Mouse (Mus musculus): ENCODE results near the gene Chpf2.
"Not testable (repeated sequence)": the region's sequence is repeated elsewhere in the genome, so short reads cannot be mapped to it uniquely, and the experiment has no call there.

Gene Chpf2

DNA sequence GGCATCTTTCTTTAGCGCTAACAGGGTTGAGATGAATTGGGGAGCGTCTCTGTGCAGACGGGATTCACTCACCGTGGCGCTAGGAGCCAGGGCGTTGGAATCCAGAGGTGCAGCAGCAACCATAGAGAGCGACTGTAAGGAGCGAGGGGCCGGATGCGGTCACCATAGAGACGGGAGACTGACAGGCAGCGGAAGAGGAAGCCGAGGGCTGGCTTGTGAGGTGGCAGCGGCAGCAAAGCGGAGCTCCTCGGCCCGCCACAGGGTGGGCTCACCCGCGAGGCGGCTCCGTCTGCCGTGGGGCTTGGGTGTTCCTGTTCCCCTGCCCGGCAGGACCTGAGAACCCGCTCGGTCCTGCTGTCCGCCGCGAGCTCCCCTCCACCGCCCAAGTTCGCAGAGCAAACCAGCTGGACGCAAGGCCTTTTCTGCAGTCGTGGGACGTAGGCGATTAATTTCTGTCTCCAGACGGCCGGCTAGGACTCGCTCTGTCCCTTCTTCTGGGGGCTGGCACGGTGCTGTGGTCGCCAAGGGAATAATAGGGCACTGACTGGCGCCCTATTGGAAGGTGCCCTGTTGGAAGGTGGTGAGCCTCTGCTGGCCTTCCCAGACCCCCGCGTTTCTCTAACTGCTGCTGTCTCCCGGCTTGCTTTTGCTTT, at the start of gene Chpf2:
Chpf2 (plus strand) TSS at position 195 of the 653 bp plus-strand sequence.
- peak; percentile 82 for DNase-seq (ENCODE audit: inconsistent ontology term)

DNA sequence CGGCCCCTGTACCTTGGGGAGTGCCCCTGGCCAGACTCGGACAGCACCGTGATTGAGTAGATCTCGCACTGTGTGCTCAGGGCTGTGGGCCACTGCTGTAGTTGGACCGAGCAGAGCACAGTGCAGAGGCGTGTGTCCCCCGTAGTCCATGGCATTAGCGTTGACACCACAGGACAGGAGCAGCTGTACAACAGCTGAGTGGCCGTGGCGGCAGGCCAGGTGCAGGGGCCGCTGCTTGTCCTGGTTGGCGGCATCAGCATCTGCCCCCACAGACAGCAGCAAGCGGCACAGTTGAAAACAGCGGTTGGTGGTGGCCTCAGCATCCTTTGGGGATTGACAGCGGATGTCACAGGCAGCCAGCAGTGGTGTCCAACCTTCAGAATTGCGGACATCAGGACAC, 48.9 kb upstream of the Chpf2 start:
- DNase-seq (ENCODE audit: inconsistent ontology term): no peak

DNA sequence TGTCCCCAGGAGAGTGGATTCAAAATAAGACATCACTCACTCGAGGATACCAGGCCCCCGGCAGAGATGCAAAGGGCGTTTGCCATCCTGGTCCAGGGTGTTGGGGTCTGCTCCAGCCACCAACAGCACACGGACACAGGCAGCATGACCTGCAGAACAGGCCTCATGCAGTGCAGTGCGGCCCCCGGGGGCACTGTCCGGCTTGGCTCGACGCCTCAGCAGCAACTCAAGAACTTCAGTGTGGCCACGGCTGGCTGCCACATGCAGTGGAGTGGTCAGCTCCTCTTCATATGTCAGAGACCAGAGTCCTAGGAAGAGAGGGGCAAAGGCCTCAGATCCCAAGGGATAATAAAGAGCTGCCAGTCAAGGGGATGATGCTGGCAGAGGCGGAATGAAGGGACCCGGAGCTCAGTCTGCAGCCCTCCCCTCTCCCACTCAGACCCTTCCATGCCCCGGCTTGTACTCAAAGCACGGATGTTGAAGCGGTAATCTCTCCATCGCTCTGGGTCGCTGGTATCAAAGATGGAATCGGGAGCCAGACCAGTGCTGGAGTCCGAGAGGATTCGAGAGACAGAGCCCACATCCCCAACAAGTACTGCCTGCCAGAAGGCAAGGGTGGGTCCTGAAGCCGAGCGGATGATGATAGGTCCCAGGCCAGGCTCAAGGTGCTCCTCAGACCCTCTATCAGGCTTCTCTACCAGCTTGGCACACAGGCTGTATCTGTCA, 46.8 kb upstream of the Chpf2 start:
- DNase-seq (ENCODE audit: inconsistent ontology term): no peak

DNA sequence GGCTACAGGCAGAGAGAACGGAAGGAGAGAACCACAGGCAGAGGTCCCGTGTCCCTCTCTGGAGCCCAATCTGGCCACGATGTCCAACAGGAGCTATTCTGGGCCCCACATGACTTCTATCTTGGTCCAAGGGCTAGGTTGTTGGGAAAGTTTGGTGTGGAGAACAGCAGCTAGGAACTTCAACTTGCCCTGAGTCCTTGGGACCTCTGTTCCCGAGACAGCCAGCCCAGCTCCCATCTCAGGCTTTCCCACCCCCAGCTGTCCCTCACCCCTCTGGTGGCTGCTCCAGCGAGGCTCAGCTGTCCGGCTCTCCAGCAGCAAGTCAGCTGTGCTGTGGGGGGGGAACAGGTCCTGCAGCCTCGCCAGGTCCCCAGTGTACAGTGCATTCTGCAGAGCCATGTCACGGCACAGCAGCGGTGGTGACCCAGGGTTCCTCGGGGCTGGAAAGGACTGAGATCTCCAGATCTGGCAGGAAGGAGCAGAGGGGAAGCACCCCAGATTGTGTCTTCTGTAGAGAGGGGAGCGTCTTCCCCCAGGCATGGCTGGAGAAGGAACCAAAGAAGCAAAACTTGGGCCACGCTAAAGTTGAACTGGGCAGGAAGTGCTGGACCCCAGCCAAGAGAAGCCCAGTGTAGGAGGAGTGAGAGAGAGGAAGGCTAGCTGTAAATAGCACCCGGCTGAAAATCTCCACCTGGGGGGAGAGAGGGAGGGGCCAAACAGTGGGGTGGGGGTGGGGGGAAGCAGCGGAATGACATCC, 46.0 kb upstream of the Chpf2 start, which contains the start of gene Asb10:
Asb10 (minus strand) TSS at position 592 of the 757 bp plus-strand sequence.
- no peak for DNase-seq (ENCODE audit: inconsistent ontology term)

DNA sequence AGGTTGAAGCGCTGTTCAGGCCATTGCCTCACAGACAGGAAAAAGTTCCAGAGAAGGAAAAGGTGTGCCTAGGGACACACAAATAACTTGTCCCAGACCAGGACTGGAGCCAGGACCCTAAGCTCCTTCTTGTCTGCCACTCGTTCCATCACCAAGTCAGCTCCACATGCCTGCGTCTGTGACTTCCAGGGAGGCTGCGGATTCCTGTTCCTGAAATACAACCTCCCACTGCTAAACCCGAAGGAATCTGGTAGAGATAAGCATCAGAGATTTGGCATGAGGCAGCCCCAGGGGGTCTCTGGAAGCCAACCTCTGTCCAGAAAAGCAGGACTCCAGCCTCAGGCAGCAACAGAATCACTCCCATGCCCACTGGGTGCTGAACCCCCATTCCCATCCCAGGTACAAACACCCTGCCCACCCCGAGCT, 45.4 kb upstream of the Chpf2 start:
- DNase-seq (ENCODE audit: inconsistent ontology term): no peak

DNA sequence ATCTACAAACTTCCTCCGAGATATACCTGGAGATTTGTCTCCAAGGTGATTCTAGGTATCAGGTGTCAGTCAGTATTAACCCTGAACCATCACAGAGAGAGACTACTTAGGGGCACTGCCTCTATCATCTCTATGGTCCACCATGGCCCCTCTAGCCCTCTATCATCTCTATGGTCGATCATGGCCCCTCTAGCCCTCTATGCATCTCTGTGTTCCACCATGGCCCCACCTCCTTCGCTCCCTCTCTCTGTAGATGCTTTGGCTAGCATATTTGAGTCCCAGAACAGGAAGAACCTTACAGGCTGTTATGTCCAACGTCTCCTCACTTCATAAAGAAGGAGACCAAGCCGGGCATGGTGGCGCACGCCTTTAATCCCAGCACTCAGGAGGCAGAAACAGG, 43.9 kb upstream of the Chpf2 start:
- DNase-seq (ENCODE audit: inconsistent ontology term): no peak

DNA sequence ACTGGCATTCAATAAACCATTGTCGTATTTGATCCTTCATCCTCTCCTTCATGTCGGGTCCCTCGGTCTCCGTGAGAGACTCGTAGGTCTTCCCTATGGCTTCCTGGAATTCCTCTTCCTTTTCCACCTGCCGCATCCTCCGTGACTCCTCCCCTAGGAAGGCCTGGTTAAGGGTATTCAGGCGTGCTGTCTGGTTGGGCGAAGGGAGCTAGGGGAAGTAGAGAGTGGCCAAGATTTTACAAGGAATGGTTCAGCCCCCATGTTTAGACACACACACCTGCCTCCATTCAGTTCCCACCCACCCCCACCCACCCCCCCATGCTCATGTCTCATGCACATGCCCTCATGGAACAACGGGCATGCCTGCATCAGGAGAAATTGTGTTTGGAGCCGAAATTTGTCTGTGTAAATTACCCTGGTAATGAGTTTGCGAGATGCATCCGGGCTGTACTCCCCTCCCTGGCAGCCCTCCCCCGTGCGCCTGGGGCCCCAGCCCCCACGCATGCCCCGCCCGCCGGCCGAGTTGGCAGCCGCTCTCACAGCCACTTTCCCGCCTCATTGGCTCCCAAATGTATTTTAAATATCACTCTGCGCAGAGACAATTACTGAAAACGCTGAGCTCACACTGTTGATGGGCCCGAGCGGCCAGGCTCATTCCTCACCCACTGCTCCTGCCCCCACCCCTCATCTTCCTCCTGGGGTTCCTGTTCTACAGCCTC, 35.8 kb upstream of the Chpf2 start:
- peak; percentile 76 for DNase-seq (ENCODE audit: inconsistent ontology term)

DNA sequence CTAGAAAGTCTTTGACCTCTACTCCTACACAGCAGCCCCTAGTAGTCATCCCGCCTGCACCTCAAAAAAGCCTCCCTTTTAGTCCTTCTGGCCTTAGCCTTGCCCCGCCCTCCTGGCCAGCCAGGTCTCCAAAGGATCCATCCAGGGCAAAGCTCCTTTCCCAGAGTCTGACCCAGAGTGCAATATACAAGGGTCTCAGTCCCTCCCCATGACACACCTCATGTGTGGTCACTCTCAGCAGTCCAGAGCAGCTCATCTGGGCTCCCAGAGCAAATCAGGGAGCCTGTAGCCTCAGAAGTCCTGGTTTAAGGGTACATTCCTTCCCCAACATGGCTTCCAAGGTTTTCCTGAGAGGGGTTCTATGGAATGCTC, 35.2 kb upstream of the Chpf2 start:
- DNase-seq (ENCODE audit: inconsistent ontology term): no peak

DNA sequence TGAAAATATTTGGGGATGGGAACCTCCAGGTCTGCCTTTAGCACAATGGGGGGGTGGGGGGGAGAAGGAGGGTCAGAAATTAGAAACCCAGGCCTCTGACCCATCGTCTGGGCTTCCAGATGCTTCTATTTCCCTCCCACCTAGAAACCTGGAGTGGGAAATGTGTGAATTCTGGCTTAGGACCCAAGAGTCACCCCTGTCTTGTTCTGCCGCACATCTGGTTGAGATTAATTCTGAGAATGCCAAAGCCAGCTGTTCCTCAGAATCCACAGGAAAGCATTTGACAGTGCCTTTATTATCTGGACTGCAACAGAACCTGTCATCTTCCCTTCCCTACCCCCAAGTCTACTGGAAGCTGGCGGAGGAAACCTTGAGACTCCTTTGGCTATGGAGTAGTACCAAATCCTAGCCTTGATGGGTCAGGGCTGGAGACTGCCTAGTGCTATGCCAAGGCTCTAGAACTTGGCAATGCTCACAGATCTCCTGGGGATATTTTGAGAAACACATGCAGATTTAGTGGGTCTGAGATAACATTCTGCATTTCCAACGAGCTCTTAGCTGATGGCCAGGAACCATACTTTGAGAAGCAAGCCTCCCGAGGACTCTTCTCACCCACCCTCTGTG, 32.8 kb upstream of the Chpf2 start:
- no peak for DNase-seq (ENCODE audit: inconsistent ontology term)

DNA sequence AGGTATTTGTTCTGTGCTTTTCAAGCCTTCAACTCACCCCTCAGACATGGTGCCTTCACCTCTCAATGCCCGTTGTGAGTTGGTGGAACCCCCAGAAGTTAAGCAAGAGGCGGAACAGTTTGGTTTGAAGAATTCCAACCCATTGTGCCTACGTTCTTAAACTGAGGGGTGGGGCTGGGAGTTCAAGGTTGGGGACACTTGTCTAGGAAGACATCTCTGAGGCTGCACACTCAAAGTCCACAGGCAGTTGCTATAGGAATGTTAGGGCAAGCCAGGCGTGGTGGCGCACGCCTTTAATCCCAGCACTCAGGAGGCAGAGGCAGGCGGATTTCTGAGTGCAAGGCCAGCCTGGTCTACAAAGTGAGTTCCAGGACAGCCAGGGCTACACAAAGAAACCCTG, 31.2 kb upstream of the Chpf2 start:
- DNase-seq (ENCODE audit: inconsistent ontology term): not testable (repeated sequence)

DNA sequence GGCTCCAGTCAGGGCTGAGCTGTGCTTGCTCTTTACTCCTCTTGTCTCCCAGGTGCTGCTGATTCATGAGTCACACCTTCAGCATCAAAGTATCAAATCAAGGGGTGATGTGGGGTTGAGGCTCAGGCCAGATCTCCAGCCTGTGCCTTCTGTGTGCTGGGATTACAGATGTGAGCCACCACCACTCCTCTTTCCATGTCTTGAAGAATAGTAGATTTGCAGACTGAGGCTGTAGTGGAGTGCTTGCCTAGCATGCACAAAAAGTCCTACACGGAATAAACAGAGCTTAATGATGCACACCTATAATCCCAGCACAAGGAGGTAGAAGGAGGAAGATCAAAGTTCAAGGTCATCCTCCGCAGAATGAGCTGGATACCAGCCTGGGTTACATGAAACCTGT, 29.8 kb upstream of the Chpf2 start, which contains the start of gene 4931409K22Rik:
4931409K22Rik (minus strand) TSS at position 101 of the 400 bp plus-strand sequence.
- DNase-seq (ENCODE audit: inconsistent ontology term): no peak

DNA sequence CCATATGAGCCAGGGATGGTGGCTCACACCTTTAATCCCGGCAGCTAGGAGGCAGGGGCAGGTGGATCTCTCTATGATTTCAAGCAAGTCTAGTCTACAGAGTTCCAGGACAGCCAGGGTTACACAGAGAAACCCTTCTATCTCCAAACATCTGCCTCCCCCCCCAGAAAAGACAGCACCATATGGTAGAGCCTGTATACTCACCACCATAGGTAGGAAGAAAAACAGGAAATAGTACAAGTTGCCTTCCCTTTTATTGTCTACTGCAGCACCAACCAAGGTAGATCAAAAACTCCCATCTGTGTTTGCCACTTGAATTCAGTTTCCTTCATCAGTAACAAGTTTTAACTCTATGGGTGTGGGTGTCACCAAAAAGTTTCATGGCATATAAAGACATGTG, 10.6 kb upstream of the Chpf2 start:
- DNase-seq (ENCODE audit: inconsistent ontology term): no peak

DNA sequence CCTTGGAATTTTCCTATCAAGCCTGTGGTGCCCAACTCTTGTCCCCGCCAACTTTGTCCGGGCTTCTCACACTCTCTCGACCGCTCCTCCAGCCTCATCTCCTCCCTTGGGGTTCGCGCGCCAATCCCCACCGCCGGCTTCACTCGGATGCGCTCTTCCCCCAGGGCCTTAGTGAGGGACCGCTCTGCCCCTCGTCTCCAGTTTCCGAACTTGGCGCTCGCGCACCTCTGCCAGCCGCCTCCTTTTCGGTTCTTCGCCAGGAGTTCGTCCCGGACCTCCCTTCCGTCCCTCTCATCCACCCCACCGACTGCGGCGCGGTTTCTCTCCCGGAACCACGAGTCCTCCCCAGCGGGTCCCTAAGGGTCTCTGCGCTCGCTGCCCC, 9.7 kb upstream of the Chpf2 start:
- no peak for DNase-seq (ENCODE audit: inconsistent ontology term)

DNA sequence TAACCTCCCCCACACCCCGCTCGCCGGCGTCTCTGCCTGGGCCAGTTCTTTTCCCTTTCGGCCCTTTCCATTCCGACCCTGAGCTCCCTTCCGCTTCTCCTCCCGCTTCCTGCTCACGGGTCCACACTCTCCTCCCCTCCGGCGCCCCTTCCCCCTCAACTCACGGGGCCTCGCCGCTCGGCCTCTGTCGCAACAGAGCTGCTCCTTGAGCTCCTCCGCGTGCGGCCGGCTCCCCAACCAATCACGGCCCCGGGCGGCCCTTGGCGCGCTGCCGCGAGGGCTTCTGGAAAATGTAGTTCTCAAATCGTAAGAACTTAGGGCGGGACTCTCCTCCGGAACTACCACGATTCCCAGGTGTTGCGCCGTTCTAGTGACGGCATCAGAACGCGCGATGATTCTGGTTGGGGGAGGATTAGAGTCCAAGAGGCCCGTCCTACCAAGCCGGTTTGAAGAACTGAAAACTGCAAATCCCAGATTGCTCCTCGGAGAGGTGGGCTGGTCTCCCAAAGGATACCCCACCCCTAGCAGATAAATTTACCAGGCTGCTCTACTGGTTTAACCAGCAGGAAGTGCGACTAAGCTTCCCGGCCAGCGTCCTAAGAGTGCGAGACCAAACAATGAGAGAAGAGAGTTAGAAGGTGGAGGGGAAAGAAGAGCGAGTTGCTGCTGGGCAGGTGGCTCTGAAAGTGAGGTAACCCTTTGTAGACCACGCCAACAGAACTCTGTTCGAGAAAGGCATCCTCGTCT, 9.2 kb upstream of the Chpf2 start, which contains the start of gene Abcf2:
Abcf2 (minus strand) TSS at position 285 of the 747 bp plus-strand sequence.
- DNase-seq (ENCODE audit: inconsistent ontology term): peak; percentile 100

DNA sequence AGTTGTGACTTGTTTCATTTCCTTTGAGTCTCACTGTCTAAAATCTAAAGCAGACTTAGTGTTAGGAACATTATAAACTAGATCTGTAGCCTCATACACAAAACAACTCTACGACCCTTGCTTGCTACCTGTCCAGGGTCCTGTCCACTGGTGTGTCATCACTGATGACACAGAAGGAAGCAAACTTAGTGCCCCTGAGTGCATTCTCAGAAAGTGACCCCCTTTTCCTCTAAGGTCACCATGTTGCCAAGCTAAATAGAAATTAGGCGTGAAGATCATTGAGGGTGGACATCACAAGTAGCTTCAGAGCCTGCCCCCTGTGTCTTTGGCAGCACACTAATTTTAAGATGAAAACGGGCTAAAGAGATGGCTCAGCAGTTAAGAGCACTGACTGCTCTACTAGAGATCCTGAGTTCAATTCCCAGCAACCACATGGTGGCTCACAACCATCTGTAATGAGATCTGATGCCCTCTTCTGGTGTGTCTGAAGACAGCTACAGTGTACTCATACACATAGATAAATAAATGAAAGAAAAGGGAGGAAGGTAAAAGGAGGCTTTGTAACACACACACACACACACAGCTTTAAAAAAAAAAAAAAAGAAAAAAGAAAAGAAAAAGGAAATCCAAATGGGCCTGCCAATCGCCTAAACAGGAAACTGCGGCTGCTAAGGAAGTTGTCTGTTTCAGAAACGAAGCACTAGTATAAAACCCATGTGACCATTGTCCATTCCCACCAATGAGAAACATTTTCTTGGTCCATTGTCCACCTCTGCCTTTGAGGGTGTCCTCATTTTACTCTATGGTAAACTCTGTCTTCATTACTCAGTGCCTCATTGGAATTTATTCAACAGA, 8.2 kb upstream of the Chpf2 start:
- no peak for DNase-seq (ENCODE audit: inconsistent ontology term)

DNA sequence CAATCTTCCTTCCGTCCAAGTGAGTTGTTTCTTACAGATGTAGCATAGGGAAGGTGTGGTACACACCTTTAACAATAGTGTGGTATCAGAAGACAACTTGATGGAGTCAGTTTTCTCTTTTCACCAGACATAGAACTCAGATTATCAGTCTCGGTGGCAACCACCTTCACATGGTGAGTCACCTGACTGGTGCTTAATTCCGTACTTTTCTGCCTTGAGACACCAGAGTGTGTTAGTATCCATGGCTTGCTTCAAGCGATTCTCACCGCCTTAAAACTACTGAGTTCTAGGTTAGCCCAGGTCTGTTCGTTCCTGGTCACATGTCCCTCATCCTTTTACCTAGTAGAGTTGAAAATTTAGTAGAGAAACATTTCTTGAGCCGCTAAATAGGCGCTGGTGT, 435 bp upstream of the Chpf2 start:
- DNase-seq (ENCODE audit: inconsistent ontology term): peak; percentile 28

DNA sequence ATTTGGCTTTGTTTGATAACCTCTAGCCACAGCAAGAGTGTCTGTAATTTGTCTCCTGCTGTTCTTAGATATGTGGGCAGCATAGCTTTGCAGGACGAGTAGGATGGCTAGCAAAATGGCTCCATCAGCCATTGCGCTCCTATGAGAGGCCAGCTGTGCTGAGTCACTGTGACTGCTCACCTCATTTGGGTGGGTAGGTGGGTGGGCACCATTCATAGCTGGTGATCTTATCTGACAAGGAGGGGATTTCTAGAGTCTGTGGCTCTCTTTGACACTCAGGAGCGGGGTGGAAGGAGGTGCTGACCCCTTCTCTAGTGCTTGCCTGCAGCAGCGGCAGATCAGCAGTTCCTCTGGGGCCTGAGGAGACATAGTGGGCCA, 648 bp downstream of the Chpf2 start:
- DNase-seq (ENCODE audit: inconsistent ontology term): peak; percentile 24

DNA sequence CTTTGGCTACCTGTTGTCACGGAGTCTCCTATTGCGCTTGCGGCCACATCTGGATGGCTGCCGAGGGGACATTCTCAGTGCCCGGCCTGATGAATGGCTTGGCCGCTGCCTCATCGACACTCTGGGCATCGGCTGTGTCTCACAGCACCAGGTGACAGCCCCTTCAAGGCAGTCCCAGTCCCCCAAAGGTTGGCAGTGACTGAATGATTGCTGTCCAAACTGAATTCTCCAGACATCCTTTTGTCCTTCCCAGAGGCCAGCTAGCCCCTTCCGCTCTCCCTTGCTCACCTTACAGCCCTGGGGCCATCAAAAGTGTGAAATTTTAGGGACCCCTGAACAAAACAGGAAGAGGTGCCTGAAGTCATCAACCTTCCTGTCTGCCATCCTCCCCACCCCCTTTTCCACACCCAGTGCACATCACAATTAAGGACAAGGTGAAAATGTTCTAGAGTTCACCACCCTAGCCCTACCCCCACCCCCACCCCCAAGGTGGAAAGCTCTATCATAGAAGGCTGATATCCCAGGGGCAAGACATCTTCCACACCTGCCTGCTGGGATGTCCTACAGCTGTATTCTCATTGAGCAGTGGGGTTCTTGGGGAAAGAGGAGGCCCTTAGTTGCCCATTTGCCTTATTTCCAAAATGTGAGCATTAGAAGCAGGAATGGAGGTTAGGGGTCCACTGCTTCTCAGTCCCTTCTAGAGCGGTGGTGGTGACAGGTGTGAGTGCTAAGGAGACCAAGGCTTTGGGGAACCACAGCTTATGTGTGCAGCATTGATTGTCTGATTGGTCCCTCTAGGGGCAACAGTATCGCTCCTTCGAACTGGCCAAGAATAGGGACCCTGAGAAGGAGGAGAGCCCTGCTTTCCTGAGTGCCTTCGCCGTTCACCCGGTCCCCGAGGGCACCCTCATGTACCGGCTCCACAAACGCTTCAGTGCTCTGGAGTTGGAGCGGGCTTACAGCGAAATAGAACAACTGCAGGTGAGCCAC, 3.3 kb downstream of the Chpf2 start:
- no peak for DNase-seq (ENCODE audit: inconsistent ontology term)

All from Muller cell, postnatal 12 days (primary cell).